Mouse (Mus musculus) heart, adult 2 months (tissue): ENCODE results near the gene Hist1h4c. TPM values are rescaled to one million over a fixed set of nuclear protein-coding genes. Genes with fewer than 3 reads are reported as not detected.

Experiments
- DNase-seq, 2 experiments: peaks; one replicate each; pipeline ENCODE4 v3.0.0; 2021
- H3K27ac ChIP-seq: fragments of 200-600 bp; 2 replicates; pipeline ENCODE4 v1.8.1; 2022
- H3K27me3 ChIP-seq: fragments of 200-500 bp; 2 replicates; pipeline ENCODE4 v1.6.1; 2012; ENCODE audit warnings: mild to moderate bottlenecking, low read length, inconsistent platforms, mixed read lengths; ENCODE audit not compliant: control insufficient read depth, insufficient read depth
- H3K36me3 ChIP-seq: fragments of 200-500 bp; 2 replicates; pipeline ENCODE4 v1.6.1; 2012; ENCODE audit warnings: low read length, inconsistent platforms; ENCODE audit not compliant: control insufficient read depth, insufficient read depth
- H3K4me1 ChIP-seq: fragments of 200-500 bp; 2 replicates; pipeline ENCODE4 v1.6.1; 2011; ENCODE audit warnings: low read length; ENCODE audit not compliant: control insufficient read depth, insufficient read depth
- H3K4me3 ChIP-seq: fragments of 200-600 bp; 2 replicates; pipeline ENCODE4 v1.8.1; 2022
- H3K79me2 ChIP-seq: fragments of 200-500 bp; replicated peaks from 2 replicates; pipeline ENCODE4 v1.6.1; 2012; ENCODE audit warnings: mild to moderate bottlenecking, inconsistent platforms, low read length, moderate library complexity, mixed read lengths; ENCODE audit not compliant: control insufficient read depth, insufficient read depth
- H3K9ac ChIP-seq: fragments of 200-500 bp; 2 replicates; pipeline ENCODE4 v1.6.1; 2012; ENCODE audit warnings: low read depth, mild to moderate bottlenecking, control low read depth, inconsistent platforms, low read length, mixed read lengths
- CTCF ChIP-seq: fragments of 200-600 bp; IDR thresholded peaks from 2 replicates; pipeline ENCODE4 v1.8.1; 2022; ENCODE audit warnings: antibody characterized with exemption, mild to moderate bottlenecking, moderate library complexity
- EP300 ChIP-seq: fragments of 200-500 bp; IDR thresholded peaks from 2 replicates; pipeline ENCODE4 v1.6.1; 2011; ENCODE audit warnings: low read depth, low read length, control low read depth; ENCODE audit not compliant: insufficient read depth
- POLR2A ChIP-seq: fragments of 200-500 bp; IDR thresholded peaks from 2 replicates; pipeline ENCODE4 v1.6.1; 2011; ENCODE audit warnings: mild to moderate bottlenecking, low read depth, low read length, control low read depth; ENCODE audit not compliant: insufficient read depth
- WGBS: fragments of 180-500 bp; shearing (Covaris S2); methylation state at CpG from one replicate; pipeline ENCODE4 v1.1.7; 2018; 5-methylcytosine and 5-hydroxymethylcytosine counted together
- intact Hi-C: fragments of 180-260 bp; cut with DNase I; formaldehyde crosslinking; loops from one replicate; pipeline ENCODE4 v1.15.1; 2025
- polyA plus RNA-seq: library from polyadenylated mRNA; depleted of rRNA; stranded (reverse); fragments of >200 nt; gene quantifications from 2 replicates; pipeline ENCODE4 v1.2.3, GENCODE M21; 2012
- total RNA-seq, 2 experiments: library from RNA; stranded (reverse); gene quantifications; 2 replicates each; pipeline ENCODE4 v1.2.3; 2021

Hist1h4c gene
- total and polyA plus RNA-seq, 3 experiments: 3.2 to 45.8 (median 42.3) TPM

GRCm38 (mm10) chr13:23732156-23732804 lies 34.0 kb upstream of the Hist1h4c start:
- H3K79me2 ChIP-seq: no peaks in the 10 kb centered on the region
- H3K4me1 ChIP-seq: peaks cover 5% of the 10 kb centered on the region
- intact Hi-C loops: loop anchor here (1.0 to 10.0 kb wide), 2 partner anchors 31 to 1977 kb away; partner anchors contain the start of genes Hist1h2ak, Hist1h2bn and Hist1h4k
- H3K27me3 ChIP-seq: no peaks in the 10 kb centered on the region
- H3K9ac ChIP-seq: no peak overlapping the region
- no peaks in the 10 kb centered on the region for H3K36me3 ChIP-seq
- WGBS: 20% methylated on average over 8 of the region's 8 CpGs
- DNase-seq: no peak
- no peak overlapping the region for H3K27ac ChIP-seq
- TF ChIP-seq CTCF (peak; percentile 94), POLR2A (no peak)
- no peak overlapping the region for H3K4me3 ChIP-seq

DNA sequence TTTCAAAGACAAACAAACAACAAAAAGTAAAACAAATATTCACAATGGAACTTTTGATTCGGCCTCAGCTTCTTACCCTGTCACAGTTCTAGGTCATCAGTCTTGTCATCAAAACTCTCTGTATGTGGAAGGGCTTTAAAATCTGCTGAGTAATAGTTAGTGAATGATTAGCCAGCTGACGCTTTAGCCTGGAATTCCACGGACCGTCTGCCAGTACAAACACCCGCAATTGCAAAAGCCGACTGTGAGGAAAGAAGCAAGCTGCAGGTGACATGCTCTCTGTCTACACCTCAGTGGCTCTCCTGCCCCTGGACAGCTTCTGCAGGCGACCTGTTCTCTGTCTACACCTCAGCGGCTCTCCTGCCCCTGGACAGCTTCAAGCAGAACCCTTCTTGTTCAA lies 32.2 kb upstream of the Hist1h4c start:
- intact Hi-C loops: loop anchor here (10.0 kb wide), 1 partner anchor 1976 kb away; the partner anchor contains the start of genes Hist1h2ak, Hist1h2bn and Hist1h4k
- Histone ChIP-seq H3K27me3 (no peaks in the 10 kb centered on the region), H3K36me3 (no peaks in the 10 kb centered on the region), H3K79me2 (no peaks in the 10 kb centered on the region), H3K4me1 (peaks cover 5% of the 10 kb centered on the region), H3K27ac (peak overlapping the region; percentile 43), H3K9ac (no peak overlapping the region), H3K4me3 (no peak overlapping the region)
- TF ChIP-seq POLR2A (no peak), EP300 (no peak), CTCF (no peak)
- 23% methylated on average over 8 of the region's 8 CpGs for WGBS
- peak in 1 of 2 experiments; percentile 36 for DNase-seq

DNA sequence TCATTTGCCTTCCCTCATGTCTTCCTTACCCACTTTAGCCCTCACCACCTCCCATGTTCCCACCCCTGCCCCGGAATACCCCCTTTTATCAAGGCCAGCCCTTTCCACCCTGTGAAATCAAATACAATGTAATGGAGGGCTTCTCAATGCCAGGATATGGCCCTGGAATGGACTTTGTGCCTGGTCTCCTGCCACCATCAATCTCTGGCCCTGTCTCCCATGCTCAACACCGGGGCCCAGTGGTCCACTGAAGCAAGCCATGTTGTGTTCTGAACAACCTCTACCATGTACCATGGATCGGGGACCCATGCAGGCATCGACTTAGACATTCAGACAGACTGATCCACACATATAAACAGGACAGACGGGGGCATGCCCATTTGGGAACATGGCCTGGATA lies 31.5 kb upstream of the Hist1h4c start:
- H3K4me1 ChIP-seq: peaks cover 5% of the 10 kb centered on the region
- WGBS: 93% methylated on average over 5 of the region's 5 CpGs
- H3K9ac ChIP-seq: no peak overlapping the region
- H3K36me3 ChIP-seq: no peaks in the 10 kb centered on the region
- TF ChIP-seq CTCF: no peak
- H3K79me2 ChIP-seq: no peaks in the 10 kb centered on the region
- no peak overlapping the region; the same call in 1 of the 2 replicates for H3K27ac ChIP-seq
- H3K4me3 ChIP-seq: no peak overlapping the region
- no peaks in the 10 kb centered on the region for H3K27me3 ChIP-seq
- no peak for DNase-seq
- intact Hi-C loops: loop anchor here (10.0 kb wide), 1 partner anchor 1975 kb away; the partner anchor contains the start of genes Hist1h2ak, Hist1h2bn and Hist1h4k

- H3K9ac ChIP-seq: no peak overlapping the region
- H3K79me2 ChIP-seq: no peaks in the 10 kb centered on the region
- peak overlapping the region; percentile 20; the same call in 1 of the 2 replicates for H3K27ac ChIP-seq
- H3K36me3 ChIP-seq: no peaks in the 10 kb centered on the region
- peak in 1 of 2 experiments; percentile 58 for DNase-seq
- no peaks in the 10 kb centered on the region for H3K27me3 ChIP-seq
- intact Hi-C loops: no loop called here
- H3K4me3 ChIP-seq: no peak overlapping the region
- peaks cover 5% of the 10 kb centered on the region for H3K4me1 ChIP-seq
- TF ChIP-seq EP300: no peak
- WGBS: 72% methylated on average over 9 of the region's 9 CpGs
Observed at GRCm38 (mm10) chr13:23729192-23729525, 30.9 kb upstream of the Hist1h4c start.

DNA sequence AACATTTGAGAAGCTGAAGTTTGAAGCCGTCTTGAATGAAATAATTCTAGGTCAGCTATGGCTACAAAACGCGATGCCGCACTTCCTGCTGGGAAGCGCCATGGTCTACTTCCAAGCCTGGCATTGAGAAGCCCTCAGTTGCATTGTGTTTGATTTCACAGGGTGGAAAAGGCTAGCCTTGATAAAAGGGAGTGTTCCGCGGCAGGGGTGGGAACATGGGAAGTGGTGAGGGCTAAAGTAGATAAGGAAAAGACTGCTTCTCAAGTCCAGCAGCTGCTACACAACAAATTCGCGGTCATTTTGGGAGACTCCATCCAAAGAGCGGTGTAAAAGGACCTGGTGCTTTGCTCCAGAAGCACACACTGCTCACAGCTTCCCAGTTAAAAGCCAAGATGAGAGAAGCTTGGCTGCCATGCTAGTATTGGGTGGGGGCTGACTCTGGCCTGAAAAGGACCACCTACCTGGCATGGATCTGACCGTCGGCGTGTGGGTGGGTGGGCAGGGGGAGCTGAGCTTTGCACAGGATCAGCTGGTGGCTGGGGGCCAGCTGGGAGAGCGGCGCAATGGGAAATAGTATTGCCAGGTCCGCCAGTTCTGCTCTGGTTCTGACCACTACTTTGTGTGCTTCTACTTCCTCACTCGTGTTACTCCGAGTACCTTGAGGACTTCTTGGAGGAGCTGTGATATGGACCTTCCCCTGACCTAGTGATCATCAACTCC lies 30.4 kb upstream of the Hist1h4c start:
- peak overlapping the region; percentile 20; the same call in 1 of the 2 replicates for H3K27ac ChIP-seq
- no peak for TF ChIP-seq EP300
- no peak for TF ChIP-seq POLR2A
- TF ChIP-seq CTCF: no peak
- WGBS: 57% methylated on average over 18 of the region's 18 CpGs

DNA sequence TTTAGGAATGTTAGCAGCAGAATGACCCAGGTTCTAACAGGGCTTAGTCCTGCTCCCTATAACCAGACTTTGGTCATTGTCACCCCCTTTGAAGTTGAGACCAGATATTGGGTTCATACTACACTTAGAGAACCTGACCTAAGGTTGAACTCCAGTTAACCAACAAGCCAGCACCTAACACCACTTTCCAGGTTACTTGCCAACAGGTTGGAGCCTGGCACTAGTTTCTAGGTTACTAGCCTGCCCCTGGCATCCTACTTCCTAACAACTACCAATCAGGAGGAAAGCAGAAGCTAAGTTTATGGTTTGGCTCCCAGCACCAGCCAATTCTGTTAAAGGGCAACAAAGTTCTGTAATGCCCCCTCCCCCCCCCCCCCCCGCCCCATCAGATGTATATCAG lies 27.0 kb upstream of the Hist1h4c start:
- Histone ChIP-seq H3K4me3 (no peak overlapping the region), H3K79me2 (no peaks in the 10 kb centered on the region), H3K9ac (no peak overlapping the region), H3K36me3 (no peaks in the 10 kb centered on the region), H3K4me1 (peaks cover 4% of the 10 kb centered on the region; the same call in 1 of the 2 replicates), H3K27me3 (no peaks in the 10 kb centered on the region), H3K27ac (no peak overlapping the region)
- TF ChIP-seq EP300 (no peak), CTCF (no peak), POLR2A (no peak)
- DNase-seq: no peak
- intact Hi-C loops: no loop called here
- 90% methylated on average over 1 of the region's 1 CpGs for WGBS

More for the DNA sequence above, 30.4 kb upstream of the Hist1h4c start:
- Histone ChIP-seq H3K4me3 (no peak overlapping the region), H3K9ac (no peak overlapping the region), H3K36me3 (no peaks in the 10 kb centered on the region), H3K79me2 (no peaks in the 10 kb centered on the region), H3K27me3 (no peaks in the 10 kb centered on the region), H3K4me1 (peaks cover 5% of the 10 kb centered on the region)
- no peak for DNase-seq
- intact Hi-C loops: no loop called here
